Mouse (Mus musculus) neural tube, embryonic 10.5 days (tissue): ENCODE results near the gene Slitrk2.

Source experiments
- DNase-seq: peaks from one replicate; pipeline ENCODE4 v3.0.0-alpha.2; 2017; ENCODE audit warnings: low spot score; ENCODE audit errors: extremely low spot score

Slitrk2 gene

GRCm38 (mm10) chrX:66648911-66649620 lies at the start of gene Slitrk2:
Gene Slitrk2 (plus strand): TSS chrX:66649318.
- peak; percentile 29 for DNase-seq

- no peak for DNase-seq
Measured at GRCm38 (mm10) chrX:66605490-66605889, 43.6 kb upstream of the Slitrk2 start.

- DNase-seq: peak; percentile 35
Measured at GRCm38 (mm10) chrX:66652455-66653144, 3.5 kb downstream of the Slitrk2 start.

- no peak for DNase-seq
Measured at GRCm38 (mm10) chrX:66657365-66657764, 8.2 kb downstream of the Slitrk2 start.

- no peak for DNase-seq
Measured at GRCm38 (mm10) chrX:66676959-66677358, 27.8 kb downstream of the Slitrk2 start.

- no peak for DNase-seq
Measured at GRCm38 (mm10) chrX:66678646-66679045, 29.5 kb downstream of the Slitrk2 start.
